Mouse (Mus musculus) megakaryocyte, embryonic 14.5 days (primary cell): ENCODE results near the gene Smarca2.

ENCODE experiments used
- FLI1 ChIP-seq: IDR thresholded peaks from 2 replicates; pipeline ENCODE4 v1.6.1; 2012; ENCODE audit warnings: low read length, inconsistent platforms, mixed read lengths
- GATA1 ChIP-seq: IDR thresholded peaks from 3 replicates; pipeline ENCODE4 v1.6.1; 2012; ENCODE audit warnings: mixed read lengths, low read length, inconsistent platforms, borderline replicate concordance

DNA sequence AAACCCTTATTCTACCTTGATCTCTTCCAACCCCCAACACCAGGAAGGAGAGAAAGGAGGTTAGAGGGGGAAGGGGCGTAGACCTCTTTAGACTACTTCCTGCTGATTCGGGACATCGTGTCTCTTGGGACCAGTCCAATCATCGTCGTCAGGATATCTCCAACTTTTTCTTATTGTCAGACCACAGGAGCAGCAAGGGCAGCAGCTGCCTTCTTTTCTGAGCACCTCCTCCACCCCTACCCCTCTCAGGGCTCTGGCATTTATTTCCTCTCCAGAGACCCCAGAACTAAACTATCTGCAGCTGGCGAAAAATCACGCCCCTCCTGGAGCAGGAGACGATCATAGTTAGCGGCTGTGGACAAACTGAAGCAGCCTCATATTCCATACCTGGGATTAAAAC lies 122.9 kb downstream of the Smarca2 start:
- TF ChIP-seq FLI1 (no peak), GATA1 (no peak)
